Mouse (Mus musculus) liver, postnatal 0 days (tissue): ENCODE data around the gene Satb2.

Experiments
- CTCF ChIP-seq: sonication (generic); IDR thresholded peaks from 2 replicates; pipeline ENCODE4 v1.5.1; 2016; ENCODE audit warnings: antibody characterized with exemption, low read depth
- EP300 ChIP-seq: IDR thresholded peaks from 2 replicates; pipeline ENCODE4 v1.6.1; 2016; ENCODE audit warnings: antibody characterized with exemption, low read depth, mild to moderate bottlenecking

DNA sequence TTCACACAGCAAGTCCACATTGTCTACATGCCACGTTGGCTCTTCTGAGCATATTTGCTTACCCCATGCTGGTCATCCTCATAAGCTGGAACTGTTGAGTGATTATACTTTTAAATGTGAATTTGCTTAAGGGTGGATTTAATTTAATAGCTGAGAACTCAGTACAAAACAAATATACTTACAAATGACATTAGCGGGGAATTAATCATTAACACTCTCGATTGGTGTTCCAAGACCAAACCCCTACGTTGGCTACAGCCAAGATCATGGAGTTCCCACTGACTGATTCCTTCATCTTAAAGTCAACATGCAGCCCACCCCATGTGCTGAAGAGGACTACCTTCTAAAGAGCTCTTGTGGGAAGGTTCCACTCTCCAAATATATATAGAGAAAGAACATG is 165.5 kb downstream of the Satb2 start:
- TF ChIP-seq CTCF: no peak
- TF ChIP-seq EP300: no peak
